15 mouse cellular contexts compared by ENCODE assay signal in the genomic region with DNA sequence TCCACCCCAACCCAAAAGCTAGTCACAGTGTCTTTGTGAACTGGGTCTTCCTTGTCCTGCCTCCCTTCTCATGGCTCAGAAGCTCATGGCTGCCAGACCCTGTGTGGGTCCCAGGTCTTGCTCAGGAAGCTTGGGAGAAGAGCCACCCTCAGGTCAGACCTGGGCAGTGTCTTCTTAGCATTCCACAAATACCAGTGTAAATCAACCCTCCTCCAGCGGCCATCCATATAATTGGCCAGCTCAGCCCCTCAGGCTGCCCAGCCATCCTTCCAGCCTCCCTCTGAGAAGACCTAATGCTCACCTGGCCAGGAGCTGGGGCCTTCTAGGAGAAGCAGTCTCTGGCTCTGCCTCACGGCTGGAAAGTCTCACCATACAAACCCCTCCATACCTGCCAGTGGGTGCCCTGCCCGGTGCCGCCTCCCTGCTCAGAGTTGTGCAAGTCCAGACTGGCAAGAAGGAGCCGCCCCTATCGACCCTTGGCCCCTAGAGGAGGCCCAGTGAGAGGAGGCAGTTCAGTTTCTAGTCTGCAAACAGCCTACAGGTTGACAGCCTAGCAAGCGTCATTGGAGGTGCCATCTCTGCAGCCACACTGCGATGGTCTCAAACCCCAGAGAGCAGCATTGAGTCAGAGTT. TPM values are rescaled to one million over a fixed set of nuclear protein-coding genes. Genes with fewer than 3 reads are reported as not detected.
A peak's percentile ranks its signal among the peaks of the same experiment; 100 is the strongest.
DNase-seq lines count a peak whose midpoint lies in the region; ATAC-seq lines count a peak whose summit lies in the region.
"Had no signal": no experiment of that assay in that cellular context is flagged by ENCODE, and none has a peak within 500 bp of the region (broad histone marks: within the 10 kb centered on the region; RNA-seq: fewer than 3 reads in every experiment).

Gene 2310007B03Rik (minus strand): TSS at position 448 of the 633 bp plus-strand sequence.

- no peaks in the 10 kb centered on the region for H3K27me3 ChIP-seq in embryonic facial prominence, embryonic 10.5 days (replicated peaks; ENCODE audit: low read depth, poor library complexity, severe bottlenecking)
- H3K27me3 ChIP-seq in limb, embryonic 10.5 days (ENCODE audit: low read depth, poor library complexity, severe bottlenecking) = no peaks in the 10 kb centered on the region
- H3K27me3 ChIP-seq in heart, embryonic 12.5 days (replicated peaks) = peaks cover 73% of the 10 kb centered on the region
- H3K27me3 ChIP-seq: limb, embryonic 12.5 days had no signal

- no peak for ATAC-seq in heart, embryonic 12.5 days (ENCODE audit: insufficient number of reproducible peaks, low FRiP score)
- ATAC-seq: CD4-positive, CD25-positive, alpha-beta regulatory T cell, adult 4 months had no signal

- peaks cover 18% of the 10 kb centered on the region for H3K4me1 ChIP-seq in embryonic facial prominence, embryonic 10.5 days
- peaks cover 7% of the 10 kb centered on the region; the same call in 1 of the 2 replicates for H3K4me1 ChIP-seq in limb, embryonic 10.5 days
- peaks cover 11% of the 10 kb centered on the region for H3K4me1 ChIP-seq in heart, embryonic 12.5 days (replicated peaks)

- H3K9ac ChIP-seq in heart, embryonic 12.5 days = no peak within 1 kb of the TSS
- H3K9ac ChIP-seq: limb, embryonic 12.5 days had no signal

- H3K9me3 ChIP-seq in embryonic facial prominence, embryonic 10.5 days = no peaks in the 10 kb centered on the region
- no peaks in the 10 kb centered on the region for H3K9me3 ChIP-seq in limb, embryonic 10.5 days (replicated peaks)
- H3K9me3 ChIP-seq in heart, embryonic 12.5 days (replicated peaks) = no peaks in the 10 kb centered on the region
- H3K9me3 ChIP-seq: limb, embryonic 12.5 days had no signal

- H3K4me3 ChIP-seq in embryonic facial prominence, embryonic 10.5 days = no peak within 1 kb of the TSS
- no peak within 1 kb of the TSS for H3K4me3 ChIP-seq in limb, embryonic 10.5 days
- no peak within 1 kb of the TSS for H3K4me3 ChIP-seq in heart, embryonic 12.5 days
- H3K4me3 ChIP-seq: limb, embryonic 12.5 days had no signal

- WGBS in embryonic facial prominence, embryonic 10.5 days = 72% methylated on average over 8 of the region's 8 CpGs
- 66% methylated on average over 8 of the region's 8 CpGs for WGBS in limb, embryonic 10.5 days
- 76% methylated on average over 8 of the region's 8 CpGs for WGBS in heart, embryonic 12.5 days

- peak; percentile 16 for DNase-seq in embryonic facial prominence, embryonic 10.5 days (ENCODE audit: low spot score)
- peak; percentile 74 for DNase-seq in kidney, adult 18-20 months
- no peak for DNase-seq in limb, embryonic 10.5 days (ENCODE audit: low spot score)
- DNase-seq in lung, postnatal 25 days (ENCODE audit: low spot score) = peak; percentile 60
- no peak for DNase-seq in left cerebral cortex, adult 11 months (ENCODE audit: low spot score)
- no peak for DNase-seq in adrenal gland, postnatal 4 days (ENCODE audit: low spot score in 2 of 2)
- DNase-seq: adrenal gland, postnatal 36 days; thymus, adult 18-20 months had no signal

- H3K36me3 ChIP-seq in embryonic facial prominence, embryonic 10.5 days (replicated peaks) = no peaks in the 10 kb centered on the region
- H3K36me3 ChIP-seq in limb, embryonic 10.5 days = no peaks in the 10 kb centered on the region
- H3K36me3 ChIP-seq in heart, embryonic 12.5 days = no peaks in the 10 kb centered on the region
- H3K36me3 ChIP-seq: limb, embryonic 12.5 days had no signal

- H3K4me2 ChIP-seq in heart, embryonic 12.5 days = no peak within 1 kb of the TSS
- H3K4me2 ChIP-seq: limb, embryonic 12.5 days had no signal

- peak within 1 kb of the TSS; percentile 37; the same call in 1 of the 2 replicates for H3K27ac ChIP-seq in embryonic facial prominence, embryonic 10.5 days (replicated peaks)
- peak within 1 kb of the TSS; percentile 56; the same call in 1 of the 2 replicates for H3K27ac ChIP-seq in limb, embryonic 10.5 days
- H3K27ac ChIP-seq in heart, embryonic 12.5 days (ENCODE audit: poor library complexity, severe bottlenecking) = no peak within 1 kb of the TSS
- H3K27ac ChIP-seq: limb, embryonic 12.5 days had no signal

RNA-seq across cellular contexts. Expression of gene 2310007B03Rik, which starts in this region (rescaled TPM):
- 0.87 and 1.5 TPM in 2 replicates for polyA plus RNA-seq in embryonic facial prominence, embryonic 10.5 days (2016; fragmentation: Nextera tagmentation; extraction: Ambion mirVana)
- 0.74 and 1.4 TPM in 2 replicates for polyA plus RNA-seq in limb, embryonic 10.5 days (2016; fragmentation: Nextera tagmentation; extraction: Ambion mirVana)
- not detected in 2 replicates for polyA plus RNA-seq in heart, embryonic 12.5 days (2016; fragmentation: Nextera tagmentation; extraction: Ambion mirVana)
- under 1 TPM in 1 of 2 experiments, not detected in 1; 0.42 TPM for total RNA-seq in adrenal gland, postnatal 4 days (2021)
- total RNA-seq: adrenal gland, postnatal 36 days; granulocyte monocyte progenitor cell, adult 5-6 weeks; heart, postnatal 25 days; layer of hippocampus, adult 8-10 months had no signal
- polyA plus RNA-seq: CD4-positive, CD25-positive, alpha-beta regulatory T cell, adult 4 months; frontal cortex, adult 2 months had no signal

Comparison
In these comparisons a context has a peak if more than half of its experiments do, and no peak if none do; other contexts are left out.
1. DNase-seq: peak in embryonic facial prominence, embryonic 10.5 days (single experiment), kidney, adult 18-20 months (single experiment) and lung, postnatal 25 days (single experiment); none in limb, embryonic 10.5 days (single experiment), left cerebral cortex, adult 11 months (single experiment) and adrenal gland, postnatal 4 days (0 of 2).